In genomic region chr7:92890211-92890610, GRCm38 (mm10) we compare ENCODE assay signal across 13 mouse cellular contexts.
"Had no signal": no experiment of that assay in that cellular context is flagged by ENCODE, and none has a peak within 500 bp of the region (broad histone marks: within the 10 kb centered on the region; RNA-seq: fewer than 3 reads in every experiment).

No protein-coding gene starts in this region.

- H3K9me3 ChIP-seq: limb, embryonic 12.5 days; limb, embryonic 15.5 days; liver, embryonic 13.5 days had no signal

- DNase-seq: kidney, postnatal 25 days; layer of hippocampus, postnatal 36 days; left cerebral cortex, postnatal 4 days; liver, embryonic 13.5 days; lung, embryonic 14.5 days; midbrain, embryonic 14.5 days; thymus, adult 18-20 months; thymus, postnatal 36 days had no signal

- H3K4me2 ChIP-seq: limb, embryonic 12.5 days; limb, embryonic 15.5 days; liver, embryonic 13.5 days; lung, embryonic 14.5 days had no signal

- H3K4me1 ChIP-seq: limb, embryonic 15.5 days had no signal

- H3K36me3 ChIP-seq: limb, embryonic 12.5 days; limb, embryonic 15.5 days had no signal

- ATAC-seq: lung, postnatal 0 days had no signal

- H3K9ac ChIP-seq: limb, embryonic 12.5 days; limb, embryonic 15.5 days; liver, embryonic 13.5 days; lung, embryonic 14.5 days had no signal

- H3K4me3 ChIP-seq: limb, embryonic 12.5 days; limb, embryonic 15.5 days; liver, embryonic 13.5 days had no signal

- H3K27me3 ChIP-seq: limb, embryonic 12.5 days; limb, embryonic 15.5 days; liver, embryonic 13.5 days had no signal

- H3K27ac ChIP-seq: kidney, postnatal 0 days; limb, embryonic 12.5 days; limb, embryonic 15.5 days; liver, embryonic 13.5 days; macrophage had no signal
